Comparison of ENCODE assay signal across 10 mouse cellular contexts in genomic region chr6:55676141-55676662, GRCm38 (mm10). TPM values are rescaled to one million over a fixed set of nuclear protein-coding genes. Genes with fewer than 3 reads are reported as not detected.
DNase-seq lines count a peak whose midpoint lies in the region; ATAC-seq lines count a peak whose summit lies in the region.
"Had no signal": no experiment of that assay in that cellular context is flagged by ENCODE, and none has a peak within 500 bp of the region (broad histone marks: within the 10 kb centered on the region; RNA-seq: fewer than 3 reads in every experiment).

No protein-coding gene starts in this region.

- 0 out of 2 replicates have a peak overlapping the region, but pooled peaks have one; percentile 49 for H3K4me2 ChIP-seq in intestine, embryonic 14.5 days (ENCODE audit: low read length)
- no peak overlapping the region for H3K4me2 ChIP-seq in intestine, embryonic 16.5 days (ENCODE audit: low read depth, low read length)
- peak overlapping the region; percentile 63 for H3K4me2 ChIP-seq in heart, embryonic 12.5 days
- peak overlapping the region; percentile 72 for H3K4me2 ChIP-seq in midbrain, embryonic 11.5 days

- no peaks in the 10 kb centered on the region for H3K9me3 ChIP-seq in intestine, embryonic 14.5 days (ENCODE audit: control insufficient read depth, low read length)
- H3K9me3 ChIP-seq in intestine, embryonic 16.5 days (ENCODE audit: control insufficient read depth, low read length), result no peaks in the 10 kb centered on the region
- no peaks in the 10 kb centered on the region for H3K9me3 ChIP-seq in heart, embryonic 12.5 days (replicated peaks)
- no peaks in the 10 kb centered on the region for H3K9me3 ChIP-seq in midbrain, embryonic 11.5 days (ENCODE audit: control insufficient read depth, low read length)

- H3K27ac ChIP-seq in intestine, embryonic 14.5 days (ENCODE audit: low read depth), result no peak overlapping the region
- H3K27ac ChIP-seq in intestine, embryonic 16.5 days (ENCODE audit: low read length), result no peak overlapping the region
- H3K27ac ChIP-seq in heart, embryonic 12.5 days (ENCODE audit: poor library complexity, severe bottlenecking), result no peak overlapping the region
- H3K27ac ChIP-seq in midbrain, embryonic 11.5 days (ENCODE audit: low read depth, low read length), result no peak overlapping the region

- H3K27me3 ChIP-seq in intestine, embryonic 14.5 days (replicated peaks; ENCODE audit: control insufficient read depth, insufficient read depth, low read length), result peaks cover 14% of the 10 kb centered on the region
- peaks cover 2% of the 10 kb centered on the region; the same call in 1 of the 2 replicates for H3K27me3 ChIP-seq in intestine, embryonic 16.5 days (replicated peaks; ENCODE audit: control insufficient read depth, insufficient read depth, low read length)
- peaks cover 39% of the 10 kb centered on the region for H3K27me3 ChIP-seq in heart, embryonic 12.5 days (replicated peaks)
- no peaks in the 10 kb centered on the region for H3K27me3 ChIP-seq in midbrain, embryonic 11.5 days (ENCODE audit: control insufficient read depth, insufficient read depth, low read length)

- no peaks in the 10 kb centered on the region for H3K36me3 ChIP-seq in intestine, embryonic 14.5 days (ENCODE audit: control insufficient read depth, insufficient read depth, low read length)
- no peaks in the 10 kb centered on the region for H3K36me3 ChIP-seq in intestine, embryonic 16.5 days (ENCODE audit: control insufficient read depth, insufficient read depth, low read length)
- no peaks in the 10 kb centered on the region for H3K36me3 ChIP-seq in heart, embryonic 12.5 days
- H3K36me3 ChIP-seq in midbrain, embryonic 11.5 days (ENCODE audit: control insufficient read depth, insufficient read depth, low read length), result no peaks in the 10 kb centered on the region

- H3K4me3 ChIP-seq in intestine, embryonic 14.5 days (ENCODE audit: low read depth, low read length), result no peak overlapping the region
- H3K4me3 ChIP-seq in intestine, embryonic 16.5 days (ENCODE audit: low read length), result no peak overlapping the region
- no peak overlapping the region; the same call in 1 of the 2 replicates for H3K4me3 ChIP-seq in heart, embryonic 12.5 days
- H3K4me3 ChIP-seq in midbrain, embryonic 11.5 days (ENCODE audit: low read depth, low read length), result no peak overlapping the region; the same call in 1 of the 2 replicates
- H3K4me3 ChIP-seq: erythroblast, embryonic 14.5 days had no signal

- ATAC-seq in intestine, embryonic 14.5 days (replicated peaks; ENCODE audit: low FRiP score, low TSS enrichment, low read depth), result no peak
- no peak for ATAC-seq in intestine, embryonic 16.5 days
- peak; percentile 33; the same call in 1 of the 2 replicates for ATAC-seq in heart, embryonic 12.5 days (ENCODE audit: insufficient number of reproducible peaks, low FRiP score)
- ATAC-seq in midbrain, embryonic 11.5 days (ENCODE audit: low FRiP score), result 0 out of 2 replicates have a peak, but pooled peaks have one; percentile 31

- intact Hi-C loops in gastrocnemius, postnatal 36 days (cut with DNase I), result no loop called here

- no peaks in the 10 kb centered on the region for H3K4me1 ChIP-seq in intestine, embryonic 14.5 days (replicated peaks; ENCODE audit: control insufficient read depth, insufficient read depth, low read length)
- 0 out of 2 replicates have a peak, but pooled peaks cover 2% of the 10 kb centered on the region for H3K4me1 ChIP-seq in intestine, embryonic 16.5 days (ENCODE audit: control insufficient read depth, insufficient read depth, low read length)
- peaks cover 7% of the 10 kb centered on the region; the same call in 1 of the 2 replicates for H3K4me1 ChIP-seq in heart, embryonic 12.5 days (replicated peaks)
- H3K4me1 ChIP-seq in midbrain, embryonic 11.5 days (ENCODE audit: control insufficient read depth, insufficient read depth, low read length), result peaks cover 7% of the 10 kb centered on the region; the same call in 1 of the 2 replicates

- 60% methylated on average over 6 of the region's 6 CpGs for WGBS in intestine, embryonic 14.5 days
- WGBS in intestine, embryonic 16.5 days, result 56% methylated on average over 6 of the region's 6 CpGs
- WGBS in heart, embryonic 12.5 days, result 51% methylated on average over 6 of the region's 6 CpGs
- 66% methylated on average over 6 of the region's 6 CpGs for WGBS in midbrain, embryonic 11.5 days

- DNase-seq in intestine, embryonic 14.5 days (ENCODE audit: low spot score), result peak; percentile 53
- peak; percentile 49 to 50 for DNase-seq in cerebellum, postnatal 10 days
- DNase-seq in midbrain, embryonic 11.5 days (ENCODE audit: low spot score, missing footprints), result no peak
- DNase-seq in gastrocnemius, postnatal 36 days, result no peak
- no peak for DNase-seq in adrenal gland, postnatal 36 days
- DNase-seq in gastrocnemius, postnatal 10 days, result no peak

- no peak overlapping the region for H3K9ac ChIP-seq in intestine, embryonic 14.5 days (ENCODE audit: low read length)
- no peak overlapping the region for H3K9ac ChIP-seq in intestine, embryonic 16.5 days (ENCODE audit: low read depth, low read length)
- no peak overlapping the region for H3K9ac ChIP-seq in heart, embryonic 12.5 days
- H3K9ac ChIP-seq in midbrain, embryonic 11.5 days (ENCODE audit: low read length), result no peak overlapping the region

RNA-seq across cellular contexts. Expression of gene Neurod6, which starts 4.9 kb away (rescaled TPM):
- not detected in 2 replicates for polyA plus RNA-seq in intestine, embryonic 14.5 days (2014; fragmentation: Nextera tagmentation; extraction: Ambion mirVana)
- not detected in 2 replicates for polyA plus RNA-seq in intestine, embryonic 16.5 days (2015; fragmentation: Nextera tagmentation; extraction: Ambion mirVana)
- 0.10 TPM in 1 of 2 replicates, not detected in the other for polyA plus RNA-seq in heart, embryonic 12.5 days (2016; fragmentation: Nextera tagmentation; extraction: Ambion mirVana)
- 0.31 TPM in 1 of 2 replicates, not detected in the other for polyA plus RNA-seq in midbrain, embryonic 11.5 days (2014; fragmentation: Nextera tagmentation; extraction: Ambion mirVana)
- not detected for total RNA-seq in gastrocnemius, postnatal 36 days (2021)
- total RNA-seq in adrenal gland, postnatal 36 days (2021), result not detected
- total RNA-seq in gastrocnemius, postnatal 10 days (2021), result under 1 TPM; 0.12 to 0.16 TPM
- total RNA-seq: megakaryocyte, adult 5-6 weeks had no signal
- polyA plus RNA-seq: erythroblast, embryonic 14.5 days had no signal

Comparison
In these comparisons a context has a peak if more than half of its experiments do, and no peak if none do; other contexts are left out.
1. ATAC-seq: peak in heart, embryonic 12.5 days (single experiment) and midbrain, embryonic 11.5 days (single experiment); none in intestine, embryonic 14.5 days (single experiment) and intestine, embryonic 16.5 days (single experiment).
2. DNase-seq: peak in intestine, embryonic 14.5 days (single experiment) and cerebellum, postnatal 10 days (2 of 2); none in midbrain, embryonic 11.5 days (single experiment), gastrocnemius, postnatal 36 days (0 of 2), adrenal gland, postnatal 36 days (0 of 2) and gastrocnemius, postnatal 10 days (single experiment).